Mouse (Mus musculus) kidney, postnatal 4 days (tissue): ENCODE measurements around the gene Arnt.
"Not testable (repeated sequence)": the region's sequence is repeated elsewhere in the genome, so short reads cannot be mapped to it uniquely, and the experiment has no call there.

Experiments used
- DNase-seq, 2 experiments: peaks; one replicate each; pipeline ENCODE4 v3.0.0; 2021; ENCODE audit warnings: mixed read lengths in 2 of 2

Gene Arnt

DNA sequence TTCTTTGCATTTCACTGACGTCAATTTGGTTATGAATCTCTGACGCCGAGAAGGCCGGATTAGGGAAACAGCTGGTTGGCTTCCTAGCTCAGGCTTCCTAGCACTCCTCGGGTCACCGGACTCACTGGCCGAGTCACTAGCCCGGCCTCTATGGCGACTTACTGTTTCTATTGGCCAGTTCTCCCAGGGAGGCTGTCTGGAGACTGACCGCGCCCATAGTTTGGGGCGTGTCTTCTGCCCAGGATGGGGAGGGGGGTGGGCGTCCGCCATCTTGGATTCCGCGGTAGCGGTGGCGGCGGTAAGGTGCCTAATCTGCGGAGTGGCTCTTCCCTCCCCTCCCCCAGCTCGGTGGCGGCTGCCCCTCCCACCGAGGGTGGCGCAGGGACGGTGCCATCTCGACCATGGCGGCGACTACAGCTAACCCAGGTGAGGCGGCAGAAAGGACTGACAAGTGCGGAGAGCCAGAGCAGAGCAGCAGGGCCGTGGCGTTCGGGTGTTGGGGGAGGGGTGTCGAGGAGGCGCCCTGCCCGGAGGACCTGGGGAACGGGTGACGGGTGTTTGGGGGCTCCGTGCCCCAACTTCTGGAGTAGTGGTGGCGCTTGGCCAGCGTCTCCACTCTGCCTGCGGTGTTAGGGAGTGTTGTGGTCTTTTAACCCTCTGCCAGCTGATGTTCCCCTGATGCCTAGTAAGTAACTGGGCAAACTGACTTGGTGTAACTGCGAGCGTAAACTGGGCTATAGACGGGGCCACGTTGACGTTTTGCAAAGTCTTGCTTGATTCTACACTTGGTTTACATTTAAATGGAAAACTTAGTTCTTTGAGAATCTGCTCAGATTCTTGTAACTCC lies at the start of gene Arnt:
Gene Arnt, plus strand, starts transcription at position 253 of the 847 bp plus-strand sequence.
- peak; percentile 90 to 95 for DNase-seq

DNA sequence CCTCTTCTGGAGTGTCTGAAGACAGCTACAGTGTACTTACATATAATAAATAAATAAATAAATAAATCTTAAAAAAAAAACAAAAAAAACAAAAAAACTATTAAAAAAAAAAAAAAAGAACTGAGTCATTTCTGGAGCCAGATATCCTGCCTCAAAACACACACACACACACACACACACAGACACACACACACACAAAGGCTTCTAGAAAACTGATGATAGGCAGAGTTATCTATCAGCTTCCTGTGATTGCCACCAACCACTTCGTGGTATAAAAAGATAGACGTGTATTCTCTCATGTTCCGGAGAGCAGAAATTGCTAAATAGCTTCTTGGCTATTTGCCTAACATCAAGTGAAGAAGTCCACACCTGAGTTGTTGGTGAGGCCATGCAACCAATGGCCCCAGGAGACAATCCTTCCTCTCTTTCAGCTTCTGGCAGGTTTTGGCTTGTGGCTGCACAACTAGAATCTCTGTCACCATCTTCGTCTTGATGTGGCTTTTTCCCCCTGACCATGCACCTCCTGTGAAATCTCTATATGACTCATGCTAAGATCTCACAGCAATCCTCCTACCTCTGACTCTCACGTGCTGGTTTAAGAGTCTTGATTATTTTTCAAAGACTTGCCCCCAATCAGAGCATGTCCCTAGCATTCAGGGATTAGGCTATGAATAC lies 48.6 kb upstream of the Arnt start:
- DNase-seq: no peak

DNA sequence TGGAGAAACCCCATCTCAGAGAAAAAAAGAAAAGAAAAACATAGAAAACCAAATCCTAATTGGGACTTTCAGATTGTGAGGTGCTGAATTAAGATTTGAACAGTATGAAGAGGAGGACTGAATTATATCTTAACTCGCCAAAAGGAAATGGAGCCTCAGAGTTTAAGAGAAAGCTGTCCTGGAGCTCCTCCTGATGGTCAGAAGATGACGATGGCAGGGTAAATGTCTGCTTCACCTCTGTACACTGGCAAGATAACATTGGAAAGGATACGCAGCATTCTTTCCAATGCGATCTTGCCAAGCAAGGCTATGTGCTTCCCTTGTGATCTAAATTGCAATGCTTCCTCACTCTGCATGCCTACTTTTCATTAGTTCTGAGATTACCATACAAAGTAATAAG lies 39.8 kb upstream of the Arnt start:
- DNase-seq: peak in 1 of 2 experiments; percentile 8

DNA sequence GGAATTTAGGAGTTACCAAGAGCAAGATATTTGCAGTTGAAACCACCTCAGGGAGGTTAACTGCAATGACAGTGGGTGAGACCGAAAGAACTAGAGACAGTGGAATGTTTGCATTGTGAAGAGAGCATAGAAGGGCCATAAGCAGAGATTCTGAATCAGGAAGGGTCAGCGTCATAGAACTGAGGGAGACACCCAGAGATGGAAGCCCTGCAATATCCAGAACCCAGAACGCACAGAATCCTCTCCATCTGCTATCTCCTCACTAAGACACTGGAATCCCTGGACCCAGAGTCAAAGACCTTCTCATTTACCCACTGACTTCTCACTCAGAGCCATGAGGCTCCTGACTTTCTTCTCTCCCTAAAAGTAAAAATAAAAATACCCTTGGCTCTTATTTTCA lies 31.4 kb upstream of the Arnt start, which contains the start of gene 4930558C23Rik:
Gene 4930558C23Rik, minus strand, starts transcription at position 101 of the 400 bp plus-strand sequence.
- no peak for DNase-seq

DNA sequence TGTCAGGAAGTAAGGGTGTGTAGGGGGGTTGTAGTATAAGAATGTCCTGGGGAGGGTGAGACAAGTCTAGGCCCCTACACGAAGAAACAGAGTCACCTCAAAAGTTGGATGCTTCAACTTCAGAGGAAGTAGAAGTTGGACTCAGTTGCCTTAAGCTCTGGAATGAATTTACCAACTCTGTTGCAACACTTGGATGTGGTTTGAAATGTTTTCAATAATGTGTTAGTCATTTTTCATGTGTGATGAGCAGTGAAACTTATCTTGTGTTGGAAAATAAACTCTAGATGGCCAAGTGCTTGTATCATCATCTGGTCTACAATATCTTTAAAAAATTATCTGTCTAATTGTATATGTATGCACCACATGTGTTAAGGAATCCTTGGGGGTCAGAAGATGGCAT lies 26.5 kb upstream of the Arnt start:
- no peak for DNase-seq

DNA sequence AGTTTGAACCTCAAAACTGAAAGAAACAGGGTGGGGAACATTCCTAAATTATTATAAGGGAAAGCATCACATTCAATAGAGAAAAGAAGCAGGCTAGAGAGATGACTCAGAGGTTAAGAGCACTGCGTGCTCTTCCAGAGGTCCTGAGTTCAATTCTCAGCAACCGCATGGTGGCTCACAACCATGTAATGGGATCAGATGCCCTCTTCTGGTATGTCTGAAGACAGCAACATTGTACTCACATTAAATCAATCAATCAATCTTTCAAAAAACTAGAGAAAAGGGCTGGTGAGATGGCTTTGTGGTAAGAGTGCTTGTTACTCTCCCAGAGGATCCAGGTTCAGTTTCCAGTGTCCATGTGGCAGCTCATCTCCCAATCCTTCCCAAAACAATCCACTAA lies 25.3 kb upstream of the Arnt start:
- DNase-seq: no peak

DNA sequence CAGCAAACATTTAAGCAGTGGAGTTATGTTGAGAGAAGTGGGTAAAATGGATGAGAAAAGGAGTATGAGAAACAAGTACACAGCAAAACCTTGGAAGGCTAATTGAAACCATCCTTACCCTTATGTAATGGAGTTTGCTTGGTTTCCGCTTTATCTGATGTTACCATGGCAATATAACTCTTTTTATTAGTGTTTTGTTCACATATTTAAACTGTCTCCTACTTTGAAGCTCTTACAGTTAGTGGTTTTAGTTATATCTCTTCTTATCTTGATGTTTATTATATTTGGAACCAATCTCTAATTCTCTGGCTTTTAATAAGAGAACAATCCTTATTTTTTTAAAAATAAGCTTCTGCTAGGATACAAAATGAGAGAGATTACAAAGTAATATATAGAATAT lies 21.9 kb upstream of the Arnt start:
- no peak for DNase-seq

DNA sequence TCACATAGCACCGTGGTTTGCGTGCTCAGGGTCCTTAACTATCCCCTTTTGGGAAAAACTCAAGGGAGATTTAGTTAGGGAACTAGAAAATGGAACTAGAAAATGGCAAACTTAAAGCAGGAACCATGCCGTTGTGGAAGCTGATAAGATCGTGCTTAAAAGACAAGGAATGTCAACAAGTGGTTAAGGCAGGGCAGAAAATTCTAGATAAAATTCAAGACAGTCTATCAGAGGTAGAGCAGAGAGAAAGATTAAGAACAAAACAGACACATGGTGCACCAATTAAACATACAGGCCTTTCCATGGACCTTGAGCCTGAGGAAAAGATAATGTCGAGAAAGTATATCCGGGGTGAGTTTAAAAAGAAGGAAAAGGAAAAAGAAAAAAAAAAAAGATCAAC lies 16.3 kb upstream of the Arnt start:
- DNase-seq: no peak

DNA sequence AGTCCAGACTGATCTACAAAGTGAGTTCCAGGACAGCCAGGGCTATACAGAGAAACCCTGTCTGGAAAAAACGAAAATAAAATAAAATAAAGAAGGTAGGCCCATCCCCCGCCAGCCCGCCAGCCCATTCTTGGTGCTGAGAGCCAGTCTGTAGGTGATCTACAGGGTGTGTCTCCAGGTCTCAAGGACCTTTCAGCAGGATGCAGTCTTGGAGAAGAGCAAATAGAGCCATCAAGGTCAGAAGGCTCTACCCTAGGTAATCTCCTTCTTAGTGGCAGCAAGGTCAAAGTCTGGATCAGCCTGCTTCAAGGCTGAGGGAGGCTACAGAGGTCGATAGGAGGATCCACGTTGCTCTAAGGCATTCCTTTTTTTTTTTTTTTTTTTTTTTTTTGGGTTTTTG lies 7.7 kb upstream of the Arnt start:
- DNase-seq: not testable (repeated sequence)

DNA sequence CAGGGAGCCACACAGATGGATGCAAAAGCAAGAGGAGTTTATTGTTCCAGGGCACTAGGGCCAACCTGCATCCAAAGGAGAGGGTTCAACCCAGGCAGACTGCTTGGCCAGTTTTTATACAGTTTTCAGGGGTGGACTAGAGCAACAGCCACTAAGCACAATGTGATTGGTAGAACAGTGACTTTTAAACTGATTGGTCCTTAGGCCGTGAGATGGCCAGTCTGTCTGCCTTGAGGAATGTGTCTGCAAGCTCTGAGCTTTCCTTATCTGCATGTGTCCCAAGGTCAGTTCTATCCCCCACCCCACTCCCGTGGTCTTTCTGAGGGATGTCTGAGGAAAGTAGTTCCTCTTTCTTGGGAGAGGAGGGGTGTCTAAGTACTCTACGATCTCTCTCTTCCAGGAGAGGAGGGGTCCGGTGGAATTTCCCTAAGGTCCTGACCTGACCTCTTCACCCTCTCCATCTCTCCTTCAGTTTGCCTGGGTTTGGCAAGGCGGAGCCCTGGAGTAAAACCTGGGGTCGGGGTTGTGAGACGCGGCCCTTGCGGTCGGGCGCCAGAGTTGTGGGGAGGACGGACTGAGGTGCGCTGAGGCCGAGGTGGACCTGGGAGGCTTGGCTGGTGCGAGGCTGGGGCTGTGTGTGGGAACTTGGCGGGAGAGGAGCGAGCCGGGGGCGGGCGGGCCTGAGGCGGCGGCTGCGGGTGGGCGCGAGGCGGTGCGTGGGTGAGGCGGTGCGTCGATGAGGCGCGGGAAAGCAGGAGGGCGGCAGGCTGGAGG lies 6.9 kb upstream of the Arnt start:
- DNase-seq: peak in 1 of 2 experiments; percentile 9

DNA sequence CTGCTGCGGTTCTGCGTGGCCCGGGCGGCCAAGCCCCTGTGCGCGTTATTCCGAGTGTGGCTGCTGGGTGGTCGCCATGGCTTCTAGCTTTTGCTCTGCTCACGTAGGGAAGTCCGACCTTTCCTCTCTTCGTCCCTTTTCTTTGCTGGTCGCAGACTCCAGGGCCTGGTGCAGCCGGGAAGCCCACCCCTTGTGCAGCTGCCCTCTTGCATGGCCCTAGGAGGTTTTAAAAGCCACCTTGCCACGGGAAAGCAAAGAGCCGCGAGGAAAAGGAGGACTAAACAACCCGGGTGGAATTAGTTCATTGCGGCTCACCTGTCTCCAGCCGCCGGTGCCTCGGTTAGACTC lies 6.3 kb upstream of the Arnt start:
- peak; percentile 37 to 51 for DNase-seq

DNA sequence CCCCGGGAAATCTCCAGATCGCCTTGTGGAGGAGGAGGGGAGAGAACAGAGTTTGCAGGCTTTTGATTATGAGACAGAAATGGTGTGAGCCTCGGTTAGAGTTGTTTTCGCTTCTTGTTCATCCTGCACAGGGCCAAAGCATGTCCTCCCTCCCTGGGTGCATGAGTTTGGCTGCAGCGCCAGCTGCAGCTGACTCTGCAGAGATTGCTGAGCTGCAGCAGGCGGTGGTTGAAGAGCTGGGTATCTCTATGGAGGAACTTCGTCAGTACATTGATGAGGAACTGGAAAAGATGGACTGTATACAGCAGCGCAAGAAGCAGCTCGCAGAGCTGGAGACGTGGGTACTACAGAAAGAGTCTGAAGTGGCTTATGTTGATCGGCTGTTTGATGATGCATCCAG lies 5.8 kb upstream of the Arnt start:
- DNase-seq: not testable (repeated sequence)

DNA sequence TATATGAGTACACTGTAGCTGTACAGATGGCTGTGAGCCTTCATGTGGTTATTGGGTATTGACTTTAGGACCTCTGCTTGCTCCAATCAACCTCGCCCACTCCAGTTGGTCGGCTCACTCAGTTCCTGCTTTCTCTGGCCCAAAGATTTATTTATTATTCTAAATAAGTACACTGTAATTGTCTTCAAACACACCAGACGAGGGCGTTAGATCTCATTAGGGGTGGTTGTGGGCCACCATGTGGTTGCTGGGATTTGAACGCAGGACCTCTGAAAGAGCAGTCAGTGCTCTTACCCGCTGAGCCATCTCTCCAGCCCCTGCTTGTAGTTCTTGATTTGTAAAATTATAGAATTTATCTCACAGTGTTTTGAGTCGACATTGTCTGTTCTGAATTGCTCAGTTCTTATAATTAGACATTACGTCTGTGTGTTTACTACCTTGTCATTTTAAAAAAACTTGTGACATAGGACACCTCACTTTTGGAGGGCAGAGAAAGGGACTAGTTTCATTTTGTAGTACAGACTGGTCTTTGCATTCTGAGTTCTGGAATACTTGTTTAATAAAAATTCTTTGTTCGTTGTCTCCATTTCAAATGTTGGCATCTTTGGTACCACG lies 780 bp upstream of the Arnt start:
- DNase-seq: no peak

DNA sequence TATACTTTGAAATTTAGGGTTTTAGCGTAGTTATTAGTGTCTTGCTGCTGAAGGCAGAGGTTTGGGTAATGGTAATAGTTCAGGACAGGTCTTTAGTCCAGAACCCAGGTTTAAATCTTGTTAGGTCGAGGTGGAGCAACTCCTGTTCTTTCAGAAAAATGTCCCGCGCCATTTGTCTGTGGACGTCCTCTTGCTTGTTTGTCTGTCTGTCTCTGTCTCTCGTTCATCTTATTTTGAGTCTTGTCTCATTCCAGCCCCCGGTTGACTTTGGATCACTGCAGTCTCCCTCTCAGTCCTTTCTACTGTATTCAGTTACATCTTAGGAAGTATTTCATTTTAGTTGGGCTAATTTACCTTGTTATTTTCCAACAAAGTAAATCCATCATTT lies 789 bp downstream of the Arnt start:
- no peak for DNase-seq

DNA sequence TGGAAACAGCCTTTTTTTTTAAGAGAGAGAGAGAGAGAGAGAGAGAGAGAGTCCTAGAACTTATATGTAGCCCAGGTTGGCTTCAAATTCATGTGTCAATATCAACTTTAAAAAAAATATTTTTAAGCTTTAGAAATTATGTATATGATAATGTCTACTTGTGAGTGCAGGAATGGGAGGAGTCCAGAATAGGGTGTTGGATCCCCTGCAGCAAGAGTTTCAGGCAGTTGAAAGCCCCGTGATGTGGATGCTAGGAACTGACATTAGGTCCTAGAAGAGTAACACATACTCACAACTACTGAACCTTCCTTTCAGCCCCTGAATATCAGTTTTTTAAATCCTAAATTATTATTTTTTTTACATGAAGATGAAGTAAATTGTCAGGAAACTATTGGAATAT lies 1.4 kb downstream of the Arnt start:
- no peak for DNase-seq

DNA sequence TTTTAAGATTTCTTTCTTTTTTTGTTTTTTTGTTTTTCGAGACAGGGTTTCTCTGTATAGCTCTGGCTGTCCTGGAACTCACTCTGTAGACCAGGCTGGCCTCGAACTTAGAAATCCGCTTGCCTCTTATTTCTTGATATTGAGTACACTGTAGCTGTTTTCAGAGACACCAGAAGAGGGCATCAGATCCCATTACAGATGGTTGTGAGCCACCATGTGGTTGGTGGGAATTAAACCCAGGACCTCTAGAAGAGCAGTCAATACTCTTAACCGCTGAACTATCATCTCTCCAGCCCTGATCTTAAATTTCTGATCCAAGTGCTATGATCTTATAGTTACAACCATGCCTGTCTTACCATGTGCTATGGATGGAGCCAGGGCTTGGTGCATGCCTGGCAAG lies 4.4 kb downstream of the Arnt start:
- not testable (repeated sequence) for DNase-seq

DNA sequence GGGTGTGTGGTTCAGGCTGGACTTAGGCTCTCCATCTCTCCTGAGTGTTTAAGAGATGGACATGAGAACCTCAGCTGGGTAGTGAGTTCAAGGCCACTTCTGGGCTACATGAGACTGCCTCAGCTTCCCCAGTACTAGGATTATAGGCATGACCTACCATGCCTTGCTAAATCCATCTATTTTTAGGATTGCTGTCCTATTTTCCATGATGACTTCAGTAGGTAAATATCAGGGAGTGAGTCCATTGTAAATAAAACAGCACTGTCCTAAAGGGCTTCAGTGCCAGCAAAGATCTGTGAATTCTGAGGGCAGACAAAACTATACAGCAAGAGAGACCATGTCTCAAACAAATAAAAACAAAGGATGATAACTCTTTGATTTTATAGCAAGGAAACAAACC lies 5.5 kb downstream of the Arnt start:
- DNase-seq: no peak

DNA sequence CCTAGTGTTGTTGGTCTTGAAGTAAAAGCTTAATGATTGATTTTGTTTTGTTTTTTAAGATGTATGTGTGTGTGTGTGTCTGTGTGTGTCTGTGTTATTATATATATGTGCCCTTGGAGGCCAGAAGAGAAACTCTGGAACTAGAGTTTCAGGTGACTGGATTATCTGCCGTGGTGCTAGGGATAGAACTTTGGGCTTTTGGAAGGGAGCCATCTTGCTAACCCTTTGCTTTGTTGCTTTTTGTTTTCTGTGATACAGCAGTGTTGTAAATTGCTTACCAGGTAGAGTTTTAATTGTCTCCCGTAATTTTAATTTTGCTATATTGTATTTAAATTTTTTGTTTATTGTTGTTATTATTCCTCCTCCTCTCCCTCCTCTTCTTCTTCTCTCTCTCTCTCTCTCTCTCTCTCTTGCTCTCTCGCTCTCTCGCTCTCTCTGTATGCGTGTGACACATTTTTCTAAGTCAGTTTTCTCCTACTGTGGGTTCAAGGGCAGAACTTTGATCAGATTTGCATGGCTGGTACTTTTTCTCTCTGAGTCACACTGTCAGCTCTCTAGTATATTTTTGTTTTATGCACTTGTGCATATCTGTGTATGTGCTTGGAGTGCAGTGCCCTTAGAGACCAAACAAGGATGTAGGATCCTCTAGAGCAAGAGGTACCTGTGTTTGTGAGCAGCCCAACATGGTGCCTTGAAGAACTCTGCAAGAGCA lies 8.4 kb downstream of the Arnt start:
- DNase-seq: no peak

DNA sequence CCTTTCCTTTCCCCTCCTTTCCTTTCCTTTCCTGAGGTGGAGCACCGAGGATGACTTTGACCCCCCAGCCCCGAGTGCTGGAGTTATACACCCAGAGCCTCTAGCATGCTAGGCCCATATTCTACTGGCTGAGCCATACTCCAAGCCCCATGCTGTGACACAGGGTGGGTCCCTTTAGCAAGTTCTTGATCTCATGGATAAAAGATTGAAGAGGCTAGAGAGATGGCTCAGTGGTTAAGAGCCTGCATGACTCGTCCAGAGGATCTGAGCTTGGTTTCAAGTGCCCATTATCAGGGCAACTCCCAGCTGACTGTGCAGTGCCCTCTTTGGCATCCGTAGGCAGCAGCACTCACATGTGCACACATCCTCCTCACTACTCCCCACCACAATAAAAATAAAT lies 11.1 kb downstream of the Arnt start:
- no peak for DNase-seq

DNA sequence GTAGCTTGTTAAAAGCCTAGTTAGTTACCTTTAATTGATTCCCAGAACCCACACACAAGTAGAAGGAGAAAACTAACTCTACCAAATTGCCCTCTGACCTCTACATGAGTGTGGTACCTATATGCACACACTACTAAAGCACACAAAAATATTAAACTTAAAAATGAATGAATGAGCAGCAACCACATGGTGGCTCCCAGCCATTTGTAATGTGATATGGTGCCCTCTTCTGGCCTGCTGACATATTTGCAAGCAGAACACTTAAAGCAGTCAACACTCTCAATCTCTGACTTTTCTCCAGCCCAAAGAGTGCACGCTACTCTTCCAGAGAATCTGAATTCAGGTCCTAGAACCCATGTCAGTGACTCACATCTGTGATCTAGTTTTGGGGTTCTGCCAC lies 16.2 kb downstream of the Arnt start:
- DNase-seq: peak; percentile 44 to 62

DNA sequence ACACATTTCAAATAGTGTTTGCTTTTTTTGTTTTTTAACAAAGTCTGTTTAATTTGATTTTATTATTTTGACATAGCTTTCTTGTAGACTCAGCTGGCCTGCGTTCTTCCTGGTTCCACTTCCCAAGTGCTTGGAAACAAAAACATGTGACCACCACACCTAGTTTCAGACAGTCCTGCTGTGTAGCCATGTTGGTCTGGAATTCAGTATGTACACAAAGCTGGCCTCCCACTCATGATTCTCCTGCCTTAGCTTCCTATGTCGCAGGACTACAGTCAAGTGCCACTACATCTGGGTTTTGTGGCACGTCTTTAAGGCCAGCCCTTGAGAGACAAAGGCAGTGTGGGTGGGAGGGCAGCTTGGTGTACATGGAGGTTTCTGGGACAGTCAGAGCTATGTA lies 16.7 kb downstream of the Arnt start:
- no peak for DNase-seq

DNA sequence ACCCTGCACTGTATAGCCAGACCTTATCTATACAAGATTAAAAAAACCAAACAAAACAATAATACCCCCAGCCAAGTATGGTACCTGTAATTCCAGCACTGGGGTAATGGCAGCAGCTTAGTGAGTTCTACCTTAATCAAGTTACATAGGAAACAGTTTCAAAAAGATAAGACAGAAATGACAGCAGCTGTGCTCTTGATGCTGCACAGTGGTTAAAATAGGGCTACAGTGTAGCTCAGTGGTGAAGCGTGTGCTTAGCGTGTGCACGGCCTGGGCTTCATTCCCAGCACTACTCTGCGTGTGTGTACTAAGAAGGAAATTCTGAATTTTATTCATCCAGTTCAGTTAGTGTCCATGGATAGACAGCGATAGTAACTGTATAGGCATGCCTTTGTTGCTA lies 22.2 kb downstream of the Arnt start:
- DNase-seq: no peak

DNA sequence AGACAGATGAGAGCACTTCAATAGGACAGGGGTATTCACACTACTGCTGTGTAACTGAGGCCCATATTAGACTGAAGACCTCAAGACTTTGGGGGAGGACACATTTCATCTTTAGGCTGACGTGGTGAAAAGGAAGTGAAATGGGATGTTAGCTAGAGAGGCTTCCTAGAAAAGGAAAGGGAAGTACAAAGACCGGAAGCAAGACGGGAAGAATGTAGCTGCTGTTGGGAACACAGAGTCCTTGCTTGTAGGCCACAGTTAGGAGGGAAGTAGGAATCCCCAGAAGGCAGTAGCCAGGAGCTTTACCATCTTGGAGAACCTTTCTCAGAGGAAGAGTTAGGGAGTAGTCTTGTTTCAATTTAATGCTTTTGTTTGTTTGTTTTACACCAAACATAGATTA lies 23.6 kb downstream of the Arnt start:
- DNase-seq: no peak
